Mouse (Mus musculus) stomach, embryonic 14.5 days (tissue): Measurements from ENCODE around the gene Arhgap29. TPM values are rescaled to one million over a fixed set of nuclear protein-coding genes. Genes with fewer than 3 reads are reported as not detected.

ENCODE experiments used
- ATAC-seq: fragments of 200-750 bp; cut with Nextera tagmentation; 2 replicates; pipeline ENCODE4 v1.8.0; 2017; ENCODE audit warnings: low read depth, moderate TSS enrichment; ENCODE audit not compliant: insufficient number of reproducible peaks, insufficient read depth, low FRiP score
- H3K27ac ChIP-seq: fragments of 300-500 bp; sonication (generic); 2 replicates; pipeline ENCODE4 v1.5.1; 2014; ENCODE audit warnings: mild to moderate bottlenecking, low read length, moderate library complexity, mixed read lengths
- H3K27me3 ChIP-seq: fragments of 300-500 bp; sonication (generic); 2 replicates; pipeline ENCODE4 v1.6.1; 2014; ENCODE audit warnings: low read length, control low read depth, mixed read lengths; ENCODE audit not compliant: control insufficient read depth, insufficient read depth
- H3K36me3 ChIP-seq: fragments of 300-500 bp; sonication (generic); 2 replicates; pipeline ENCODE4 v1.6.1; 2014; ENCODE audit warnings: mild to moderate bottlenecking, control low read depth, low read length, moderate library complexity, mixed read lengths; ENCODE audit not compliant: control insufficient read depth, insufficient read depth
- H3K4me1 ChIP-seq: fragments of 300-500 bp; sonication (generic); 2 replicates; pipeline ENCODE4 v1.6.1; 2014; ENCODE audit warnings: low read length, control low read depth, mixed read lengths; ENCODE audit not compliant: control insufficient read depth, insufficient read depth
- H3K4me2 ChIP-seq: fragments of 300-500 bp; sonication (generic); replicated peaks from 2 replicates; pipeline ENCODE4 v1.6.1; 2014; ENCODE audit warnings: low read depth, low read length, control low read depth
- H3K4me3 ChIP-seq: fragments of 300-500 bp; sonication (generic); 2 replicates; pipeline ENCODE4 v1.5.1; 2014; ENCODE audit warnings: low read depth, low read length, control low read depth
- H3K9ac ChIP-seq: fragments of 300-500 bp; sonication (generic); replicated peaks from 2 replicates; pipeline ENCODE4 v1.6.1; 2014; ENCODE audit warnings: low read depth, mild to moderate bottlenecking, control low read depth, low read length, moderate library complexity, mixed read lengths
- H3K9me3 ChIP-seq: fragments of 300-500 bp; sonication (generic); 2 replicates; pipeline ENCODE4 v1.6.1; 2016; ENCODE audit warnings: low read depth, low read length, control low read depth; ENCODE audit not compliant: control insufficient read depth
- WGBS: fragments of 180-500 bp; shearing (Covaris S2); extraction: QIAGEN DNeasy Blood & Tissue Kit; methylation state at CpG from one replicate; pipeline ENCODE4 v1.1.7; 2014; 5-methylcytosine and 5-hydroxymethylcytosine counted together
- polyA plus RNA-seq: library from polyadenylated mRNA; unstranded; fragments of >200 nt; fragmentation: Nextera tagmentation; extraction: Ambion mirVana; gene quantifications from 2 replicates; pipeline ENCODE4 v1.2.1, GENCODE M21; 2014

The Arhgap29 gene
- polyA plus RNA-seq, 1 experiment from 2014 or later: 59.9 TPM

GRCm38 (mm10) chr3:122043799-122044547, 91.6 kb downstream of the Arhgap29 start, which contains the start of gene Abca4:
TSS of gene Abca4 (plus strand) at chr3:122044443.
- H3K4me1 ChIP-seq: peaks cover 41% of the 10 kb centered on the region
- no peaks in the 10 kb centered on the region for H3K9me3 ChIP-seq
- H3K27ac ChIP-seq: no peak within 1 kb of the TSS
- 25% methylated on average over 26 of the region's 26 CpGs for WGBS
- no peaks in the 10 kb centered on the region for H3K27me3 ChIP-seq
- H3K9ac ChIP-seq: no peak within 1 kb of the TSS
- no peaks in the 10 kb centered on the region for H3K36me3 ChIP-seq
- peak within 1 kb of the TSS; percentile 13; the same call in 1 of the 2 replicates for H3K4me2 ChIP-seq
- ATAC-seq: no peak
- no peak within 1 kb of the TSS for H3K4me3 ChIP-seq

GRCm38 (mm10) chr3:122046187-122046620, 93.9 kb downstream of the Arhgap29 start:
- no peaks in the 10 kb centered on the region for H3K36me3 ChIP-seq
- 33% methylated on average over 10 of the region's 10 CpGs for WGBS
- no peak for ATAC-seq
- no peak overlapping the region for H3K9ac ChIP-seq
- no peak overlapping the region for H3K27ac ChIP-seq
- H3K4me2 ChIP-seq: no peak overlapping the region
- peaks cover 43% of the 10 kb centered on the region for H3K4me1 ChIP-seq
- no peak overlapping the region for H3K4me3 ChIP-seq
- H3K9me3 ChIP-seq: no peaks in the 10 kb centered on the region
- H3K27me3 ChIP-seq: no peaks in the 10 kb centered on the region

DNA sequence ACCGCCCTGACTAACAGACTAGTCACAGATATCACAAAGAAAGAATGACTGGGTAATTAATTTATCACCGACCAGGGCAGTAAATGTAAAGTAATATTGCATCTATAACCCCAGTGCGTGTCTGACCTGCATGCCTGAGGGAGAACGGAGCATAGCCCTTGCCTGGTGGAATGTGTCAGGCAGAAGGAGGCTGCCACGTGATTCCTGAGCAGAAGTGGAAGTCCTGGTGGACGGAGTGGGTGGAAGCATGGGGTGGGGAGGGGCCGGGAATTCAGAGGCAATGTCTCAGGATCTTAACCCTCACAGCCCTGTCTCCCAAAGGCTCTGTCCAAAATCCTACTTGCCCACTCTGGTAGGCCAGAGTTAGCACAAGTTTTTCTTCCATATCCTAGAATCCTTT, 95.1 kb downstream of the Arhgap29 start:
- Histone ChIP-seq H3K36me3 (no peaks in the 10 kb centered on the region), H3K27ac (peak overlapping the region; percentile 21; the same call in 1 of the 2 replicates), H3K27me3 (no peaks in the 10 kb centered on the region), H3K4me1 (peaks cover 43% of the 10 kb centered on the region), H3K9me3 (no peaks in the 10 kb centered on the region), H3K4me3 (no peak overlapping the region), H3K9ac (no peak overlapping the region), H3K4me2 (no peak overlapping the region)
- WGBS: 27% methylated on average over 7 of the region's 7 CpGs
- ATAC-seq: peak; percentile 47

DNA sequence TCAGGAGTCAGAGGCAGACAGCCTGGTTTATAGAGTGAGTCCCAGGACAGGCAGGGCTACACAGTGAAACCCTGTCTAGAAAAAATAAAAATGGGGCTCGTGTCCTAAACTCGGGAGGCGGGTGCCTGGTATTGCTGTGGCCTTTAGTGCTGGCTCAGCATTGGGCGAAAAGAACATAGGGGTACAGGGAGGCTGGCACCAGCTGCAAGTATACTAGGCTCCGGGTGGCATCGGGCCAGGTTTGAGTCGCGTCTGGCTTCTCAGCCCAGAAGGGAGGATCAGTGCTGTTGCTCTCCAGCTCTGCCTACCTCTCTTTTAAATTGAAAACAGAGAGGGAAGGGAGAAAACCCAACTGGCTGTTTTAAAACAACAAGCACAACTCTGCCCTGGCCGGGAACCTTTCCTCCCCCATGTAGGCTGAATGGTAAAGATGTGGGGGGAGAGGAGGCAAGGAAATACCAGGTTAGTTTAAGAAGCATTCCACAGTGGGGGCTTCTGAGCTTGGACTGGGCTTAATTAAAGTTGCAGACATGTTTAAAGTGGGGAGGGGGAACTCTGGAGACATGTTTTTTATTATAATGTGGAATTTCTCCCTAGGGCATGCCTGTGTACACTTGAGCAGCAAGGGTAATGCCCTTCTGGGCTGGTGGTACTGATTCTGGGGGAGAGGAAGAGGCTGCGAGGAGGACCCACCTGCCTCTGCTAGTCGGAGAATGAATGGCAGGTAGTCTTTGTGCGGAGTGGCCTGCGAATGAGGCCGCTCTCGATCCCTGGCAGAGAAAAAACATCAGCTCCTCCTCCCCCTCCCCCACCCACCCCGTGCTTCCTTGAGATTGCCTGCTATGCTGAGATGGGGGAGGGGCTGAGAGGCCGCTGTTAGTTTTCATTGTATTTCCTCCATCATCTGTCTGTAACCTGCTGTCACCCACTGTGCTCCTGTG, 95.8 kb downstream of the Arhgap29 start:
- peak; percentile 56; the same call in 1 of the 2 replicates for ATAC-seq

DNA sequence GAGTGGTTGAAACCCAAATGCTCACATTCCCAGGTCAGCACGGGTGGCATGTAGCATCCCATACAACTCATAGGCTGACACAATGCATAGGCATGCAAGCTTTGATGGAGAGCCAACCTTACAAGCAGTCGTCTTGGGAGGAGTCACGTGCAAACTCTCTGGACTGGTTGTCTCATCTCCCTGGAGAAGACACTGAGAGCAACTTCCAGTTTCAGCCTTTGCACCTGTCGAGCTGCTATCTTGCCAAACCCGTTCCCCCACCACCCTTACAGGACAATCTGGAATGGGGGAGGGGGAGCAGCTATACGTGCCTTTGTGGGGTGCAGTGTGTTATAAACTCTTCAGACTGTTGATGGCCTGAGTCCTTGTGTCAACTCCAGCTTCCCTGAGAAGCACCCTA, 96.8 kb downstream of the Arhgap29 start:
- no peak overlapping the region for H3K9ac ChIP-seq
- WGBS: 42% methylated on average over 6 of the region's 6 CpGs
- H3K27me3 ChIP-seq: no peaks in the 10 kb centered on the region
- no peak overlapping the region for H3K4me3 ChIP-seq
- H3K27ac ChIP-seq: no peak overlapping the region; the same call in 1 of the 2 replicates
- 0 out of 2 replicates have a peak, but pooled peaks have one; percentile 11 for ATAC-seq
- peaks cover 31% of the 10 kb centered on the region for H3K4me1 ChIP-seq
- H3K4me2 ChIP-seq: no peak overlapping the region
- H3K36me3 ChIP-seq: no peaks in the 10 kb centered on the region
- H3K9me3 ChIP-seq: no peaks in the 10 kb centered on the region

More for the DNA sequence above, 95.8 kb downstream of the Arhgap29 start:
- Histone ChIP-seq H3K4me3 (no peak overlapping the region), H3K27me3 (no peaks in the 10 kb centered on the region), H3K27ac (peak overlapping the region; percentile 21; the same call in 1 of the 2 replicates), H3K4me1 (peaks cover 39% of the 10 kb centered on the region), H3K4me2 (0 out of 2 replicates have a peak overlapping the region, but pooled peaks have one; percentile 6), H3K9me3 (no peaks in the 10 kb centered on the region), H3K36me3 (no peaks in the 10 kb centered on the region), H3K9ac (no peak overlapping the region; the same call in 1 of the 2 replicates)
- 25% methylated on average over 17 of the region's 17 CpGs for WGBS

DNA sequence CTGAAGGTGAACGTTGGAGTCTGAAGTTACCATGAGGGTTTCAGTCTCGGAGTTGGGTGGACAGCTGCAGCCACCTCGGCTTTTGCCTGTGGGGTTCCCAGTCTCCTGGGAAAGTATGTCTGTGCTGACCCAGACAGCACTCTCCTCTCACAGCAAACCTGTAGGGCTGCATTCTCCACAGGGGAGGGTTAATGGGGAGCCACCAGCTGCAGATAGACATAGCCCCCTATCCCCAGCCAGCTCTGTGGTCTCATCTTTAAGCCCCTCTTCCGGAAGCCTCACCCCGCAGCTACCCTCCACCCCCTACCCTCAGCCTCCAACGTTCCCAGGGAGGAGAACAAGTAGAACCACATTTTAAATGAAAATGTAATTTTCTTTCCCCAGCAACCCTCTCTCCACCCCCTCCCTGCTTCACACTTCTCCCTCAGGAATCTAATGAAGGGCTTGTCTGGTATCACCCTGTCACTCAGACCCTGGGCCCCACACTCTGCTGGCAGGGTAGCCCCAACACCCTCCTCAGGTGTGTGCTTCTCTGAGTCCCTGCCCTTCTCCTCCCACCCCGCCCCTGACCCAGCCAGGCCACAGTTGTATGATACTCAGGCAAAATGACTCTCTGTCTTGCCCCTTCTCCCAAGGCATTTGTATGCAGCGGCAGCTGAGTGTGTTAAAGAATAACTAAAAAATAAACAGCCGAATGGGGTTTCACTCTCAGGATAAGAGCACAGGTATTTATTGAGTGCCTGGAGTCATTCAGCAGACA, 106.3 kb downstream of the Arhgap29 start:
- Histone ChIP-seq H3K27ac (peak overlapping the region; percentile 91), H3K9me3 (no peaks in the 10 kb centered on the region), H3K4me2 (no peak overlapping the region), H3K9ac (no peak overlapping the region), H3K4me1 (peaks cover 5% of the 10 kb centered on the region; the same call in 1 of the 2 replicates), H3K4me3 (no peak overlapping the region), H3K27me3 (no peaks in the 10 kb centered on the region), H3K36me3 (no peaks in the 10 kb centered on the region)
- WGBS: 42% methylated on average over 9 of the region's 9 CpGs
- ATAC-seq: peak; percentile 93

DNA sequence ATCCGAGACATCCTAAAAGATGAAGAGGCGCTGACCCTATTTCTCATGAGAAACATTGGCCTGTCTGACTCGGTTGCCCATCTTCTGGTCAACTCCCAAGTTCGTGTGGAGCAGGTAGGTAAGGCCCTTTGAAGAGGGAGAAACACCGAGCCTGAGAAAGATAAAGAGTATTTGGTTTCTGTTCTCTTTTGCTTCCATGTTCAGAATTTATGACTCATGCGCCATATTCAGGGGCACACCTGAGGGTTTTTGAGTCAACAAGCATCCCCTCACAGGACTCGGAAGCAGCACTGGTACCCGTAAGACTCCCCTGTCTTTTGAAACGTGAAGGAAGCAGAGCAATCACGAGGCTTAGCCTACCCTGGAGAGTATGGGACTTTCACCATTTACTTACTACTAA, 110.2 kb downstream of the Arhgap29 start:
- 87% methylated on average over 10 of the region's 10 CpGs for WGBS
- Histone ChIP-seq H3K4me2 (no peak overlapping the region), H3K4me3 (no peak overlapping the region), H3K36me3 (no peaks in the 10 kb centered on the region), H3K4me1 (no peaks in the 10 kb centered on the region; the same call in 1 of the 2 replicates), H3K27me3 (no peaks in the 10 kb centered on the region), H3K9me3 (no peaks in the 10 kb centered on the region), H3K27ac (no peak overlapping the region), H3K9ac (no peak overlapping the region)
- ATAC-seq: no peak
